Mouse (Mus musculus) frontal cortex, adult (tissue): ENCODE data around the gene Cd300lg.

Experiments used
- ATAC-seq: cut with Nextera tagmentation; 2 replicates; pipeline ENCODE4 v1.9.2; 2017; ENCODE audit warnings: mild to moderate bottlenecking, moderate library complexity, mixed read lengths; ENCODE audit not compliant: low TSS enrichment

Gene Cd300lg

DNA sequence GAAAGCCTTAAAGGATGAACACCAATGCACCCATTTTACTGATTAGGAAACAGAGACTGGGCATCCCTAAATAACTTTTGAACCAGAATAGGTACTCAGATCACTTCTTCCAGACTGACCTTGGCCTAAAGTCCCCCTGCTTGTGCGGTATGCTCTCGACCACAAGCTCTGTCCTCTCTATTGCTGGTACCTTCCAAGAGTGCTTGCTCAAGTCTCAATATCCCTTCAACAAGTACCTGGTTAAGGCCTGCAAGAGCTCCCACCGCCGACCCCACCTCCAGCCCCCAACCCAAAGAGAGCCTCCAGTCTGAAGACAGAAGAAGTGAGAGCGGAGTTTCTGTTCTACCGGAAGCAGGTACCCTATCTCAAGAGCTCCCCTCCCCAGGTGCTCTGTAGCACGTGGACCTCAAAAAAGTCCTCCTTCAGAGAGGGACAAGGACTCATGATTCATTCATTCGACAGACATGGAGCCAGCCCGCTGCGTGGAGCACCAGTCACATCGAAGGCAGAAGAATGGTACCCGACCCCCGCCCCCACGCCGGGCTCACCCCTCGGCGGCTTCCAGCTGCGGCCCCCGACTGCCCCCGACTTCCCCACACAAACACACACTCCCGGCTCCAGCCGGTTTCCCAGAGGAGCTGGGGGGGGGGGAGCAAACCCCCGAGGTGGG lies 15.2 kb upstream of the Cd300lg start:
- ATAC-seq, result no peak

DNA sequence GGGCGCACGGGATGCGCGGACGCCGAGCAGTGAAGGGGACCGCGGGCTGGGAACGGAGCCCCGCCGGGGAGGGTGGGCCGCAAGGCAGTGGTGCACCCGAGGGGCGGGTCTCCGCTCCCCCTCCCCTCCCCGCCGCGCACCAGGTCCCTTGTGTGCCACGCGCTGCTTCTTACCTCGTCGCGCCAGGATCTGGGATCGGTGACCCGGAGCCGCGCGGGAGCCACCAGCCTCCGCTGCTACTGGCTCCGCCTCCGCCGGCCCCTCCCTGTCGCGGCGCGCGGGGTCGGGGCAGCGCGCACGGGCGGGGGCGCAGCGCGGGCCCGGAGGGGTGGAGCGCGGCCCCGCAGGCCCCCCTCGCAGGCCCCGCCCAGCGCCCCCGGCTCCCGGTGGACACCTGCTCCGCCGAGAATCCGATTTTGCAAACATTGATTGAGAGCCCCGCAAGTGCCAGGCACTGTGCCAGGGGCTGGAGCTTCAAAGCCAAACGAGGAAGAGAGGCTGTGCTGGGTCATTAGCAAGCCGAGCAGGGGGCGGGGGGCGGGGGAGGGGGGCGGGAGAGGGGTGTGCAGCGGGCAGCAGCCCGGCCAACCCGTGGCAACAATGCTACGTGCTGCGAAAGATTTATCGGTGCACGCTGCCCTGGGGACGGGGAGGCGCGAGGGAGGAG lies 14.5 kb upstream of the Cd300lg start:
- peak; percentile 32; the same call in 1 of the 2 replicates for ATAC-seq

DNA sequence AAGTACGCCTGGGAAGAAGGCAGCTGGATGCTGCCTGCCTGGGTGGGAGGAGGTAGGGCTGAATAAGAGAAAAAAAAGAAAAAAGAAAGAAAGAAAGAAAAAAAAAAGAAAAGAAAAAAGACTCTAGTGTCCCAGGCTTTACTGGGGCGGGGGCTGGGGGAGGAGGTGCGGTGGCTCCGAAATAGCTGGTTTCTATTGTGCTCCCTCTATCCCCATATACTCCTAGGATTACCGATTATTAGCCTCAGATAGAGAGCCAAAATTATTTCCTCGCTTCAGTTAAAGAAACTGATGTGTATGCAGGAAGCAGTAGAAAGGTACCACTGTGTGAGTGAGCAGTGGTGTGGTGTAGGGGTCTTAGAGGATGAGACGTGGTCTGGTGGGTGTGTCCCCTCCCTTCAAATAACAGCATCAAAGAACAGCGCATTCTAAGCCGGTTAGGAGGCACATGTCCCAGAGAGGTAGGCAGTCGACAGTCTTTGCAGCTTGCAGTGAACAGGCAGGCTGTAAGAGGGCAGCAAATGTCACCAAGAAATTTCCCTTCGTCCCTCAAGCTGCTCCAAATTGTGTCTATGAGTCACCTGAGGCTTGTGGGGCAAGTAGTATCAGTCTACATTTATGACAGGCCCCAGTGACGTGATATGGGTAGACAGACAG lies 13.8 kb upstream of the Cd300lg start:
- no peak for ATAC-seq

DNA sequence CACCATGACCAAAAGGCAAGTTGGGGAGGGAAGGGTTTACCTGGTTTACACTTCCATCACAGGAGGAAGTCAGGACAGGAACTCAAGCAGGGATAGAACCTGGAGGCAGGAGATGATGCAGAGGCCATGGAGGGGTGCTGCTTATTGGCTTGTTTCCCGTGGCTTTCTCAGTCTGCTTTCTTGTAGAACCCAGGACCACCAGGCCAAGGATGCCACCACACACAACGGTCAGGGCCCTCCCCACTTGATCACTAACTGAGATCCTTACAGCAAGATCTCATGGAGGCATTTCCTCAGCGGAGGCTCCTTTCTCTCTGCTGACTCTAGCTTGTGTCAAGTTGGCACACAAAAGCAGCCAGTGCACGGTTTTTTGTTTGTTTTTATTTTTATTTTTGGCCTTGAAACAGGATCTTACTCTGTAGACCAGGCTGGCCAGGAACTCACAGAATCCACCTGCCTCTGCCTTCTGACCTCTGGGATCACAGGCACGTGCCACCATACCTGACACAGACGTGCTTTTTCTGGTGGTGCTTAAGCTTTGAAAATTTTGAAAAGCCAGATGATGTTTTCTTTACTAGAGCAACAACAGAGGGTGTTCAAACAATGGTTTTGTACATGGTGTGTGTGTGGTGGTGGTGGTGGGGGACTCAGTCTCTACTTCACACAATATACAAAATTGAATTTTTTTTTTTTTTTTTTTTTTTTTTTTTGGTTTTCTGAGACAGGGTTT lies 13.1 kb upstream of the Cd300lg start, which contains the start of gene Mpp3:
TSS of gene Mpp3 (minus strand) at position 375 of the 730 bp plus-strand sequence.
- ATAC-seq, result no peak

DNA sequence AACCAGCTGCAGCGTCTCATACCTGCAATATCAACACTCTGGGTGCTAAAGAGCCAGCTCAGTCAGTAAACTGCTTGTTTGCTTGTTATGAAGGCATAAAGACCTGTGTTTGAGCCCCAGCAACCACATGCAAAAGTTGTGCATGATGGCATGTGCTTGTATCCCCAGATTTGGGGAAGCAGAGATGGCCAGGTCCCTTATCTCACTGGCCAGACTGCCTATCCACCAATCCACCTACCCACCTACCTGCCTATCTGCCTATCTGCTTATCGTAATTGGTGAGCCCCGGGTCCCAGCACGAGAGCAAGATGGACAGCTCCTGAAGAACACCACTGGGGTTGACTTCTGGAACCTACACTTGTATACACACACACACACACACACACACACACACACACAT lies 12.0 kb upstream of the Cd300lg start:
- no peak for ATAC-seq

DNA sequence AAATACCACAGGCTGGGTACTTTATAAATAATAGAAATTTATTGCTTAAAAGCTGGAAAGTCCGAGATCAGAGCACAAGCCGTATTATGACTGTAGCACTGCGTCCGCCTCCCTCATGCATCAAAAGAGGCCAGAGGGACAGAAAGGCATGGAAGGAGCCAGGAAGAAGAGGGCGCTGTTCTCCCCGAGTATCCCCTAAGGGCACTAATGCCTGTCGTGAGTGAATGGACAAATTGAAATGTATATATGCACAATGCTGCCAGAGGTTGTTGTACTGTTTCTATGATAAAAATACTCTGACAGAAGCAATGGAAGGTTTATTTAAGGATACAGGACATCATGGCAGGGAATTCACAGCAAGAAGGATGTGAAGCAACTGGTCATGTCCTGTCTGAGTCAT lies 11.3 kb upstream of the Cd300lg start:
- ATAC-seq, result no peak

DNA sequence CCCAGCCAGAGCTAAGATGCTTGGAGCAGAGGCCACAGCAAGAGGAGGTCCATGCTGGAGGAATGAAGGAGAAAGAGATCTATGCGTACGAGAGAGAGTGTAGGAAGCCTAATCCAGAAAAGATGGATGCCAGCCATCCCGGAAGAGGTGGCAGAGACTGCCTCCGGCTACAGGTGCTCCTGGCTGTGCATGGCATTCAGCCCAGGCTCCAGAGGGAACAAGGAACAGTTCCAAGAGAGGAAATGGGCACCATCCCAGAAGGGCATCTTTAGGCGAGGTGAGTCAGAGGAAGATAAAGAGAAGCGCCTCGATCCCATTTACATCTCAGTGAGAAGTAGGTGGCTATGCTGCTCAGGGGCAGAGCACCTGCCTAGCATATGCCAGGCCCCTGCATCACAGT lies 10.2 kb upstream of the Cd300lg start:
- peak; percentile 51; the same call in 1 of the 2 replicates for ATAC-seq

DNA sequence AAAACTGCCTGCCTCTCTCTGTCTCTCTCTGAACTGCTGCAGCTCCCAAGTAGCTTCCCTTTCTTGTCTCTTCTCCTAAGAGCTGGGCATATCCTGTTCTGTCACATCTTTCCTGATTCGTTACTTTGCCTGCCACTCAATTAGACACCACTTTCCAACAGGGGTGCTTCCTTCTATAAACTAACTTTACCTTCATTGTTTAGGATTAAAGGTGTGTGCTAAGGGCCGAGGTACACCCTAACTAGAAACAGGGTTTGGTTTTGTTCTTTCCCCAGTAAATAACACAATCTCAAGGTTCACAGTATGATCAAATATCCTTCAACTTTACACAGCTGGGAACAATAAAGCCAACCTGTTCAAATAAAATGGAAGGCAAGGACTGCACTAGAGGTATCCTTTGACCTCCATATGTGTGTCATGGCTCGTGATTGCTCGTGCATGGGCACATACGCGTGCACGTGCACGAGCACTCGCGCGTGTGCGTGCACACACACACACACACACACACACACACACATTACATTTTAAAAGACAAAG lies 8.2 kb upstream of the Cd300lg start:
- ATAC-seq, result no peak

DNA sequence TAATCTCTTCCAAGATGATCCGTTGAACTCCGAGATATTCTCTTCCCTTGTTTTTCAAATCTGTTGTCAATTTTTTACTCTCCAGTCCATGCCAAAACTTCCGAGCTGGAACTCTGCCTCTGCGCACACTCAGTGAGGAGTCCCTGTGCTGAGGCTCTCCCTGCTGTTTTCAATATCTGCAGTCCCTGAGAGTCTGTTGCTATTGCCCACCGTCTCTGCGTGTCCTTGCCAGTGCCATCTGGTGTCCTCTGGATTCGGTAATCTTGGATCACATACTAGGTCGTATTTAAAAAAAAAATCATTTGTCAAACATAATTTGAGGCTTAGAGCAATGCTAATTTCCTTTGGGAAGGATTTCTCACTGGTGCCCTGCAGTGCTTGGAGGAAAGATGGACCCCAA lies 6.4 kb upstream of the Cd300lg start:
- ATAC-seq, result no peak

DNA sequence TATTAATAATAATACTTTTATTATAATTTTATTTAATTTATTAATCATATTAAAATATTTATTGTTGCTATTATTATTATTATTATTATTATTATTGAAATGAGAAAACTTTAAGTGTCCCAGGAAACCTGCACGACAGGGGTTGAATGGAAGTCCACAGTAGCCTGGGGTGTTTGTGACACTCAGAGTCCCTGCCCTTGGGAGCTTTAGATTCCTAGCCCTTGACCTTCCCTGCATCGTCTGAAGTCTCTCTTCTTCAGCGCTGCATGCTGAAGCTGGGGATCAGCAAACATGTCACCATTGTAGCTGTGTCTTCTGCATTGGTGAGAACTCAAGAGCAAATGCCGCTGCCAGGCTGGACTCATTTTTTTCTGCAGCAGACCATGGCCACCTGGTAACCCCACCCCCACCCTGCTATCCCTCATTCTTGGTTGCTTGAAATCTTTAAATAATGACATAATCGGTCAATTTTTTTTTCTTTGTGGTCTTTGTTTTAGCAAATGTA lies 5.8 kb upstream of the Cd300lg start:
- no peak for ATAC-seq

DNA sequence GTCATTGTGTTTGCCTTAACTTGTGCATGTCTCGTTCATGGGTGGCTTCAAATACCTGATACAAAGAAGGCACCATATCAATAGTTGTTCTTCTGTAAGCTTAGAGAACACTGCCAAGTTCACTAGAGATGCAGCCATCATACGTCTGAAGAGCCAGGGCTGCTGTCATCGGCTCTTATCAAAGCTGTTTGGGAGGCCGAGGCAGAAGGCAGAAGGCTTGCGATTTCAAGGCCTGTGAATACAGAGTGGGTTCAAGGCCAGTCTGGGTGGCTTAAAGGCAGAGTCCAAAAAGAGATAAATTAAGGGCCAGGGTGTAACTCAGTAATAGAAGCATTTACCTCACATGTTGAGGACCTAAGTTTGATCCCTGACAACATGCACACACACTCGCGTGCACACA lies 5.0 kb upstream of the Cd300lg start:
- no peak for ATAC-seq

DNA sequence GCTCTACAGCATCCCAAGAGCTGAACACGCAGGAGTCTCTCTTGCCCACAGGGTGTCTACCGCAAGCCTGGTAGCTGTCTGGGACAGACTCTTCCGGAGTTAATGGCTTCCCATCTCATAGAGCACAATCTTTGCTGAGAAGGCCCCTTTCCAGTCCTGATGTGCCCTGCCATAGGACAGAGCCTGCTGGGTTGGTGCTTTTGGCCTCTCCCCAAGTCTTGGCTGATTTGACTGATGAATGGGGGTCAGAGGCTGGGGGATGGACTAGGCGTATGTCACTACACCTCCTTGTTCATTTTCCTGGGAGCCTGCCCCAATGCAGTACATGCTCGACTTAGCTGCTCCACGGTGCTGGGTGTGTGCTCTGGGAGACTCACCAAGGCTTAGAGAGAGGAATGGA lies 3.5 kb upstream of the Cd300lg start:
- no peak for ATAC-seq

DNA sequence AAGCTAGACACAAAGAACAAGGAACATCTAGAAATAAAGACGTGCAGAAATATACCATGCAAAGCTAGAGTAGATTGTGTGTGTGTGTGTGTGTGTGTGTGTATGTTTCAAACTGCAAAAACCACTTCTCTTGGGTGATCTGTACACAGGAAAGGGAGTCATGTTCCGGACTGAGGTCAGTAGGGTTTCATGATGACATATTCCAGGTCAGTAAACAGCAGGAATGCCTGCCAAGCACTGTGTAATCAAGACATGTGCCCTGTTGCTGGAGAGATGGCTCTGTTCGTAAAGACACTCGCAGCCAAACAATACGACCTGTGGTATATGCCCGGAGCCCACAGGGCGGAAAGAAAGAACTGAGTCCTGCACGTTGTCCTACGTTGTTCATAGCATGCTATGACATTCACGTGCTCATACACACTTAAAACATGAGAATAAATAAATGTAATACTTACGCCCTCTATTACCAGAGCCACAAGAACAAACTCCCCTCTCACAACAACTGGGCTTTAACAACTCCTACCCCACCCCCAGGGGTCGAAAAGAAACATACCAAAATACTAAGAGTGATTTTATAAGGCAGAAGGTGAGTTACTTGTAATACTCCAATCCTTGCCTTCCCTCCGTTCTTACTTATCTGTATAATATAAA lies 1.7 kb upstream of the Cd300lg start:
- ATAC-seq, result no peak

DNA sequence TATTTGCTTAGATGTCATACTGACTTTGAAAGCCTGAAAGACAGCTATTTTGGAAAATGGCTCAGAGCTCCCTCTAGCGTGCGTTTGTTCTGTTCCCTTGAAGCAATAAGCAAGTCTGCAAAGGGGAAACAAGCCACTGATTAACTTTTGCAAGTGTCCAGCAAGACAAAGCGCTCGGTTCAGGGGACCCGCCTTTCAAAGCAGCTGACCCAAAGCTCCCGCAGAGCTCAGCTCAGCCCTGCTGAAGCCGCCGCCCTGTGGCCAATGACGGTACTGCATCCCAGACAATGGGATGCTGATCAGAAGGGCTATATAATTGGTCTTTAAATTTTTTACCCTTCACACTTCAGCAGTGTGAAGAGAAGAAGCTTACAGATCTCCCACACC lies 1.2 kb upstream of the Cd300lg start:
- peak; percentile 34; the same call in 1 of the 2 replicates for ATAC-seq

DNA sequence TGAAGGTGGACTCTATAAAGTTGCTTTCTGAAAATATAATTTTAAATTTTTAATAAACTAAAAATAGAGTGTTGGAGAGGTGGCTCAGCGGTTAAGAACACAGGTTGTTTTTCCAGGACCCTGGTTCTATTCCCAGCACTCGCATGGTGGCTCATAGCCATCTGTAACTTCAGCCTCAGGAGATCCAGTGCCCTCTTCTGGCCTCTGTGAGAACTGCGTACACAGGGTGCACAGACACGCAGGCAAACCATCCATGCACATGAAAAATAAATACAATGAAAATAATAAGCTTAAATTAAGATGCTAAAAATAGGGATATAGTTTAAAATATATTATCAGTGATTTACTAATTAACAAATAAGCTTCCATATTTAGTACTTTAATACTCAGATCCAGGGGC lies 663 bp upstream of the Cd300lg start:
- no peak for ATAC-seq

DNA sequence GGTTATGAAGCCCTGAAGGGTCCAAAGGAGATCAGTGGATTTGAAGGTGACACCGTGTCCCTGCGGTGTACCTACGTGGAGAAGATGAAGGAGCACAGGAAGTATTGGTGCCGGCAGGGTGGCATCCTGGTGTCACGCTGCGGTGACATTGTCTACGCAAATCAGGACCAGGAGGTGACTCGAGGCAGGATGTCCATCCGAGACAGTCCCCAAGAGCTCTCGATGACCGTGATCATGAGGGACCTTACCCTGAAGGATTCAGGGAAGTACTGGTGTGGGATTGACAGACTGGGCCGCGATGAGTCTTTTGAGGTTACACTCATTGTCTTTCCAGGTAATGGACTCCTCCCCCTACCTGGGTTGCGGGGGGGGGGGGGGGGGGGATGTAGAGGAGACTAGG lies 1.7 kb downstream of the Cd300lg start:
- ATAC-seq, result no peak

DNA sequence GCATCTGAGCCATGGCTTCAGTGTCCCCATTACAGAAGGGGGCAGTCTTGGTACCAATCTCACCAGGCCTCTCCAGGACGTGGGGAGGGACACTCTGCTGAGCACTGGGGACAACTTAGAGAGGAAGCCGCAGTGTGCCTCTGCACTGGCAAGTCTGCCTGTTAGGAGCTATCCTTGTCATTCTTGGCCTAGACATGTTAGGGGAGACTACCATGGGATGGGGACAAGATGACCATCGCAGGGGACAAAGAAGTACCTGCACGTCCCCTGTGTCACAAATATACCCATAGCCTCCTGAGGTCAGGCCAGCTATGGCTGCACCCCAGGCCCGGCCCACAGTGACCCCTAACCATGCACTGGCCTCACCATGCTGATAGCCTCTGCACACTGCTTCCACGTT lies 2.1 kb downstream of the Cd300lg start:
- no peak for ATAC-seq

DNA sequence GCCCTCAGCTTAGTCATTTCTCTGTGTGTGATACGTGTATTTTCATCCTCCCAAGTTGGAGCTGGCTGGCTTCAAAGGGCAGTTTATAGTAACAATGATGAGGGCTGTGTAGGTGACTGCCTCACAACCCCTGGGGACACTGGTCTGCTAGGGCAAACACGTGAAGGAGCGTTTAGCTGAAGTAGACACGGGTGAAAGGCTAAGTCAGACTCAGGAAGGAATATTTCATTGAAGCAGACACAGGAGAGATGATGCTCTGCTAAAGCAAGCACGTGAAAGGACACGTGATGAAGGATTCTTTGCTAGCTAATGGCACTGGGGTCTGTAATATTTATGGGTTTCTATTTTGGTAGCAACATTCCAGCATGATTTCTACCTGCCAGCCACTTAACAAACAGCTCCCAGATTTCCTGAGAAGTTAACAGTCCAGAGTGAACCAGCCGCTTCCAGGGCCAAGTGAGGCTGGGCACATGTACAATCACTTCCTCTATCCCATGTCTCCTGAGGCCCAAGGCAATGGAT lies 3.4 kb downstream of the Cd300lg start:
- no peak for ATAC-seq

DNA sequence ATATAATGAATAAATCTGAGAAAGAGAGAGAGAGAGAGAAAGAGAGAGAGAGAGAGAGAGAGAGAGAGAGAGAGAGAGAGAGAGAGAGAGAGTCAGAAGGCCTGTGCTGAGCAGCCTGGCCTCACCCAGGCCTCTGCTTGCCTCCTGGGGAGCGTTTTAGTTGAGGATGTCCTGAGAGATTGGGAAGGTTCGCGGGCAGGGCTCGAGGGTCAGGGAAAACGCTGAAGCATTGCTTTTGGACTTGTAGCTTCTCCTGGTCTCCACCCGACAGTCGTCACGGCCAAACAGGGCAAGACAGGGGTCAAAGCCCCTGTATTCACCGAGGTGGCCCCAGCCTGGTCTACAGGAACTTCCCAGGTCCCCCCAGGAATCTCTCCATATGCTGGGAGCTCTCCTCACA lies 5.3 kb downstream of the Cd300lg start:
- no peak for ATAC-seq

DNA sequence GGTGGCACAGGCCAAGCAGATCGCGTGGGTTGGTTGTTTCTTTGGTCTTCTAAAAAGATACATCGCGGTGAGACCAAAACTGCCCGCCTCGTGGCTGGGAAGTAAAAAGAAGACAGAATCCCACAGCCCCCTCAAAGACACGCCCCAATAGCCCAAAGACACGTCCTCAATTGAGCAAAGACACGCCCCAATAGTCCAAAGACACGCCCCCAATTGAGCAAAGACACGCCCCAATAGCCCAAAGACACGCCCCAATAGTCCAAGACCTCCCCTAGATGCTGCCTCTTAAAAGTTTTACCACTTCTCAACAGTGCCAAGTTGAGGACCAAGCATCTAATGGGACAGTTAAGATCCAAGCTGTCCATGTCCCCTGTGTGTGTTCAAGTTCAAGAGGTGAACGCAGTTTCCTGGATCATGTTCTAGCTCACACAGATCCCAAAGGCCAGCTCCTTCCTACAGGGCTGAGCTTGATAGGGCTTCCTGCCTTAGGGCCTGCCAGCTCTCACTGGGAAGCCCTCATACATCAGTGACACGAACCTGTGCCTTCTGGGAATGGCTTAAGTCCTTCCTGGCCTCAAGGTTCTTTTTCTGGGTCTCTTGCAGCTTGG lies 8.7 kb downstream of the Cd300lg start:
- no peak for ATAC-seq

DNA sequence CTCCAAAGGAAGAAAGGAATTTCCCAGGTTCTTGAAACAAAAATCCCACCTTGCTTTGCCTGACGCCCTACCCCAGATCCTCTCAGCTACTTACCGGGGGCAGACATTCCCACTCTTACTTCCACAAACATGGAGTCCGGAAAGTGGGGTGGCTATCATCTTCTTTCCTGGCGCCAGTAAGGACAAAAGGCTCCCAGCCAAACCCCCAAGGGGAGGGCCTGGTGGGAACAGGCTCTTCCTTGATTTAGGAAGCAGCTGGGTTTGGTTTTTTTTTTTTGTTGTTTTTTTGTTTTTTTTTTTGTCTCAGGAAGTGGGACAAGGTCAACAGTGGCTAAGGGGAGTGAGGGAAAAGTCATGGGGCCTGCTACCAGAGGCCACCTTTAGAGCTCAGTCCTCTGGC lies 10.2 kb downstream of the Cd300lg start:
- ATAC-seq, result no peak
